Mouse (Mus musculus) bone marrow macrophage, adult 2 months (primary cell): ENCODE measurements at regions not wholly inside any gene's neighbourhood (a gene's known extent, or its start where the extent isn't known, plus 50 kb on each side); places are given as distances from the start of the nearest gene placed in this dataset.

Experiments used
- CTCF ChIP-seq: IDR thresholded peaks from 2 replicates; pipeline ENCODE4 v1.5.1; 2012; ENCODE audit warnings: low read depth, mild to moderate bottlenecking, low read length, moderate library complexity
- POLR2A ChIP-seq: IDR thresholded peaks from 2 replicates; pipeline ENCODE4 v1.6.1; 2012; ENCODE audit warnings: mild to moderate bottlenecking, low read depth, low read length, borderline replicate concordance

- TF ChIP-seq CTCF (no peak), POLR2A (no peak)
Observed at GRCm38 (mm10) chr3:58168522-58169185, 245.9 kb upstream of the Tsc22d2 start.
